Mouse (Mus musculus) adrenal gland, adult 18-20 months (tissue): ENCODE measurements around the gene Nuak2. TPM values are rescaled to one million over a fixed set of nuclear protein-coding genes. Genes with fewer than 3 reads are reported as not detected.
A peak's percentile ranks its signal among the peaks of the same experiment; 100 is the strongest.

ENCODE experiments used
- DNase-seq, 2 experiments: peaks; one replicate each; pipeline ENCODE4 v3.0.0; 2021 to 2022; ENCODE audit warnings: low spot score in 2 of 2
- total RNA-seq, 2 experiments: library from RNA; stranded (reverse); gene quantifications; 1 replicate in 1 of 2; 2 replicates in 1 of 2; pipeline ENCODE4 v1.2.3; 2021

Nuak2 gene
- total RNA-seq, 2 experiments from 2014 or later, result 4.6 to 6.9 TPM

DNA sequence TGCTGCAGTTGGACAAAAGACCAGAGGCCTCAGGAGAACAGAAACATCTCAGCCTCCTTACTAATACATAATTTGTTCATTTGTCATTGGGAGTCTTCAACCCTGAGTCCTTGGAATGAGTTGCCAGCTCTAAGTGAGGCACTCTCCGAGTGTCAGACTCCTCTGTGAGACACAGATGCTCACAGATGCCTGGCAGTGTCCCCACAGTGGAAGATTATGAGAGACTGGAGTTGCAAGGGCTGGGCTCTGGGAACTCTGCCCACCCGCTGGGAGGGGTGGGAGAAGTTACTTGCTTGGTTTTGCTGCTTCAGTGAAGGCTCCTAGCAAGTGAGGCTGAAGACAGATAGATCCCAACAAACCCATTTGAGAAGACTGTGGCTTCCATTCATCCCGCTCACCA is 19.9 kb upstream of the Nuak2 start:
- DNase-seq, result no peak

DNA sequence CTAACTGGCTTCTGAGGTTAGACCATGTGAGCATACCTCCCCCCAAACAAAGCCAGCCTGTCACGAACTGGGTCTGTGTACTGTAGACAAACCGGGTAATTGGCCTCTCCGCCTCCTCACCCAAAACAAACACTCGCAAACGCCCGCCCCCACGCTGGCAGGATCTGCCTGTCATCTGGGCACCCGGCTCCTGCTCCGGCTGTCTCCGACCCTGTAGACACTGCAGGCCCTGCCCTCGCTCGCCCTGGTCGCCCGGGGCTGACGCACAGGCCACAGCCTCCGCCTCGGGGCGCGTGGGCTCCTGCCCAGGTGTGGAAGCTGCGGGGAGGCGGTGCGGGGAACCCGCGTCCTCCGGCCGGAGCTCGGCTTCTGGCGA is 17.5 kb upstream of the Nuak2 start, which contains the start of gene Klhdc8a:
TSS of gene Klhdc8a (plus strand) at position 202 of the 376 bp plus-strand sequence.
- DNase-seq, result peak; percentile 72 to 80

GRCm38 (mm10) chr1:132298801-132299464 is 17.0 kb upstream of the Nuak2 start:
- peak; percentile 64 to 69 for DNase-seq

- DNase-seq, result peak; percentile 57 to 60
Measured at GRCm38 (mm10) chr1:132299744-132300143, 16.2 kb upstream of the Nuak2 start.

GRCm38 (mm10) chr1:132301242-132301641 is 14.7 kb upstream of the Nuak2 start:
- no peak for DNase-seq

DNA sequence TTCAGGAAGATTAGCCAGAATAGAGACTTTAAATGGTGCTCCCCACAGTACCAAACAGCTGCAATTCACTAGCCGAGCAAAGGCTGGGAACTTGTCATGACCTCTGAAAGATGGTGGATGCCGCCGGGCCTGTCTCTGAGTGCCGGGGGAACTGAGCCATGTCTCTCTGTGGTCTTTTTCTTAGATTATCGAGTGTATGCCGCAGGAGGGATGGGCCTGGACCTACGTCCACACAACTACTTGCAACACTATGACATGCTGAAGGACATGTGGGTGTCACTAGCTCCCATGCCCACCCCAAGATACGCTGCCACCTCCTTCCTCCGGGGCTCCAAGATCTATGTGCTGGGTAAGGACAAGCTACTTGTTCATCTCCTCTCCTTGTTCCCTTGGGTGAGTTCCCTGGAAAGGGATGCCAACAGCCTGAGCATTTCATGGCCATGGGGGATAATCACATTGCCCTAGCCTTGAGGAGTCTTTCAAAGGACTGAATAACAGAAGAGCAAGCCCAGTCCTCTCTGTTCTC is 13.5 kb upstream of the Nuak2 start:
- DNase-seq, result no peak

GRCm38 (mm10) chr1:132304618-132305214 is 11.2 kb upstream of the Nuak2 start:
- DNase-seq, result no peak

GRCm38 (mm10) chr1:132306160-132306559 is 9.8 kb upstream of the Nuak2 start:
- peak; percentile 65 to 70 for DNase-seq

- DNase-seq, result no peak
Measured at GRCm38 (mm10) chr1:132306808-132307207, 9.1 kb upstream of the Nuak2 start.

GRCm38 (mm10) chr1:132307962-132308361 is 8.0 kb upstream of the Nuak2 start:
- DNase-seq, result no peak

DNA sequence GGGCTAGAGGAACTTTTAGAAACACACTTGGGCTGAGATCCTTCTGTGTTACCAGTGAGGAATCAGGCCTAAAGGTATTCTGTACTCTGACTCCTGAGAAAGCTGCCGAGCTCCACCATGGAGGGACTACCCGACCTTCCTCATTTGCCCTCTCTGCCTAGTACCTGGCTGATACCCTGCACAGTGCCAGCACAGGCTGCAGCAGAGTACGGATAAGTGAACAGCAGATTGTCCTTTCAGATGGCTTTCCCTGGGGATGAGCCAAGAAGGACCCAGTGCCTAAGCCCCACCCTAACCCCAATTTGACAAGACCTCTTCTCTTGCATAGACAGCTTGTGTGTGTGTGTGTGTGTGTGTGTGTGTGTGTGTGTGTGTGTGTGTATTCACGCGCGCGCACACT is 7.3 kb upstream of the Nuak2 start:
- no peak for DNase-seq

DNA sequence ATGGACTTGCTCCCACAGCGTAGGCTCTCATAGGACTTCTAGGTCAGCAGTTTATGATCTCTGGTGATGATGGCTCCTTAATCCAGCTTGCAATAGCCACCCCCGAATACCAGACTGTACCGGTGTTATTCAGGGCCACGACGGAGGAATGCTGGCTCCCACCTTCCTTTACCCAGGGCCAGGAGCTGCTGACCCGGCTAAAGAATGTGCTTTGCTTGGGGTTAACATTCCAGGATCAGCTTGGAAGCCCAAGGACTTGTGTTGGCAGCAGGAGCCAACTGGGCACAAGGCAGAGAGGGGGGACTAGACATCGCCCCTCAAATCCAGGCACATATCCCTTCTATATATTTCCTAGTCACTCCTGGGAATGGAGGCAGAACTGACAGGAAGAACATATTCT is 5.2 kb upstream of the Nuak2 start:
- no peak for DNase-seq

DNA sequence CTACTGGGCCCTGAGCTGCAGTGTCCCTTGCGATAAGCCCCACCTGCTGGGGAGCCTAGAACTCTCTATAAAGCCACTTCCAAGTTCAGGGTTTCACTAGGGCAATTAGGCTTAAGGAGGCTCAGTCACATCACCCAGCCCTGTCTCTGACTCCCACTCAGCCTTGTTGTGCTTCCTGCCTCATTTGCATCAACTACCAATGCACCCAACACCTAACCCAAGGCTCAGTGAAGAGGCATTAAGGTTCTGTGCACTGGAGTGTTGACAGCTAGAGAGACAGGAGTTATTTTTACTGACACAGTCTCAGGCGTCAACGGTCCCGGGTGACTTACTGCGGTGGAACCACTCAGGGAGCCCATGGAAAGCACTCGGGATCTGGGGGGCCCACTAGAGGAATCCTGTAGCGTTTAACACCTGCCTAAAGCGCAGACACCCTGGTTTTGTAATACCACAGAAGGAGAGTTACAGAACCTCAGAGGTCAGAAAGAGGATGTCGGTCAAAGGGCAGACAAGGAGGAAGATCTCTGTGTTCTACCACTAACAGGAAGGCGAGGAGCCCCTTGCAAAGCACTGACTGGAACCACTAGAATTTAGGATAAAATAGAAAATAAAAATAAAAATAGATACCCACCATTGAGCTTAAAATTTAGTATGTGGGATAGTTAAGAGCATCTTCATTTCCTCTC is 4.6 kb upstream of the Nuak2 start:
- DNase-seq, result no peak

- no peak for DNase-seq
Measured at GRCm38 (mm10) chr1:132312043-132312442, 3.9 kb upstream of the Nuak2 start.

- DNase-seq, result peak in 1 of 2 experiments; percentile 49
Measured at GRCm38 (mm10) chr1:132312703-132313102, 3.2 kb upstream of the Nuak2 start.

- no peak for DNase-seq
Measured at GRCm38 (mm10) chr1:132316625-132316994, 684 bp downstream of the Nuak2 start.

GRCm38 (mm10) chr1:132317413-132317812 is 1.5 kb downstream of the Nuak2 start:
- no peak for DNase-seq

- DNase-seq, result no peak
Measured at GRCm38 (mm10) chr1:132317894-132318863, 2.3 kb downstream of the Nuak2 start.

DNA sequence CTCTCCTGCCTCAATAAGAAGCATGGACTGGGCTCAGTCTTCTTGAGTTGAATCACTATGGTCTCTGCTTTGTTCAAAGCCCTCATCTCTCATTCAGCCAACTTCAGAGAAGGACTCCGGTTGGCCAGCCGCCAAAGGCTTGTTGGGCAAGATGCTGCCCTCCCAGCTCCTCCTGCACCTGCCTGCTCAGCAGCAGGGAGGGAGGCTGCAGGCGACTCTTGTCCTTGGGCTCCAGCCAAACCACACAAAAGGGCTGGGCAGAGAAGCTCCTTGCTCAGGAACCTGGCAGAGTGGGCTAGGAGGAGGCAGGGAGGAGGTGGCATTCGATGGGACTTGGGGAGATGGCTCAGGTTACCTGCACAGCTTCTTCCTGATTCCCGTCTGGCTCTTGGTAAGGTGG is 3.3 kb downstream of the Nuak2 start:
- DNase-seq, result peak; percentile 55 to 60

DNA sequence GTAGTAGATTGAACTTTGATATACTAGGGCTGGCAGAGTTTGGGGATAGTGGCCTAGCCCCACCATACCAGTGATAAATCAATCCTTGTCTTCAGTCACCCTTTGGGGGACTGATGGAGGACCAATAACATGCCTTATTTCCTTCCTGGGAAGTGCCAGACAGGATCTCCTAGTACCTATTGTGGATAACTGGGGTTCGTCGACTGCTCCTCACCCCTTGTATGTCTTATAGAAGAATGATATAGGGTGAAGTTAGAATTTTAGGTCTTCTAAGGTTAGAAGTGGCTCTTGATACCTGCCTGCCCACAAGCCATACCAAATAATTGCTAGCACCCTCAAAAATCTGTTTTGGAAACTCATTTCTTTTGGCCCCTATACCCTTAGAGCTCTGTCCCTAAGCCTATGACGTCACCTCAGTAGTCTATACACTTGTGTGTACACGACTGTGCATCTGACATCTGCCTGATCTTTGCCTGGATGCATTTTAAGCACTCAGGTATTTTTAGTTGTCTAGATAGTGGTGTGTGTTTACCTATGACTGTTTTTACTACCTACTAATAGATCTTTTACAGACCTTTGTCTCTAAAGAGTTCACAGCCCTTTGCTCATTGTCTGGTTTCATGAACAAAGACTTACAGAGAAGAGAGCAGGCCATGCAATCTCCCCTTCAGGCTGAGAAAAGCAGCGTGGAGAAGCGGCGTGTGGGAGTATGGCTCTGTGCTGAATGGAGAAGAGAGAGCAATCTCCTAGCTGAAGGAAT is 6.1 kb downstream of the Nuak2 start:
- DNase-seq, result no peak
